Mouse (Mus musculus) forebrain, embryonic 15.5 days (tissue): ENCODE data around the gene Muc13. TPM values are rescaled to one million over a fixed set of nuclear protein-coding genes. Genes with fewer than 3 reads are reported as not detected.

Experiments used
- ATAC-seq: fragments of 200-750 bp; cut with Nextera tagmentation; replicated peaks from 2 replicates; pipeline ENCODE4 v1.8.0; 2017; ENCODE audit warnings: mild to moderate bottlenecking, moderate TSS enrichment, moderate library complexity
- H3K27ac ChIP-seq: fragments of 300-500 bp; sonication (generic); replicated peaks from 2 replicates; pipeline ENCODE4 v1.5.1; 2015; ENCODE audit warnings: mild to moderate bottlenecking, inconsistent platforms
- H3K27me3 ChIP-seq: fragments of 300-500 bp; sonication (generic); 2 replicates; pipeline ENCODE4 v1.6.1; 2015; ENCODE audit warnings: inconsistent platforms
- H3K36me3 ChIP-seq: fragments of 300-500 bp; sonication (generic); 2 replicates; pipeline ENCODE4 v1.6.1; 2015; ENCODE audit warnings: mild to moderate bottlenecking, inconsistent platforms
- H3K4me1 ChIP-seq: fragments of 300-500 bp; sonication (generic); 2 replicates; pipeline ENCODE4 v1.6.1; 2015; ENCODE audit warnings: inconsistent platforms
- H3K4me2 ChIP-seq: fragments of 300-500 bp; sonication (generic); replicated peaks from 2 replicates; pipeline ENCODE4 v1.6.1; 2015; ENCODE audit warnings: mild to moderate bottlenecking, inconsistent platforms
- H3K4me3 ChIP-seq: fragments of 300-500 bp; sonication (generic); 2 replicates; pipeline ENCODE4 v1.5.1; 2015; ENCODE audit warnings: mild to moderate bottlenecking, inconsistent platforms
- H3K9ac ChIP-seq: fragments of 300-500 bp; sonication (generic); replicated peaks from 2 replicates; pipeline ENCODE4 v1.6.1; 2015; ENCODE audit warnings: mild to moderate bottlenecking, inconsistent platforms
- H3K9me3 ChIP-seq: fragments of 300-500 bp; sonication (generic); 2 replicates; pipeline ENCODE4 v1.6.1; 2016; ENCODE audit warnings: inconsistent platforms
- WGBS: fragments of 180-500 bp; shearing (Covaris S2); methylation state at CpG from one replicate; pipeline ENCODE4 v1.1.7; 2015; ENCODE audit warnings: mixed read lengths; 5-methylcytosine and 5-hydroxymethylcytosine counted together
- polyA plus RNA-seq: library from polyadenylated mRNA; unstranded; fragments of >200 nt; fragmentation: Nextera tagmentation; extraction: Ambion mirVana; gene quantifications from 2 replicates; pipeline ENCODE4 v1.2.1, GENCODE M21; 2015

Gene Muc13
- polyA plus RNA-seq, 1 experiment from 2014 or later: not detected

DNA sequence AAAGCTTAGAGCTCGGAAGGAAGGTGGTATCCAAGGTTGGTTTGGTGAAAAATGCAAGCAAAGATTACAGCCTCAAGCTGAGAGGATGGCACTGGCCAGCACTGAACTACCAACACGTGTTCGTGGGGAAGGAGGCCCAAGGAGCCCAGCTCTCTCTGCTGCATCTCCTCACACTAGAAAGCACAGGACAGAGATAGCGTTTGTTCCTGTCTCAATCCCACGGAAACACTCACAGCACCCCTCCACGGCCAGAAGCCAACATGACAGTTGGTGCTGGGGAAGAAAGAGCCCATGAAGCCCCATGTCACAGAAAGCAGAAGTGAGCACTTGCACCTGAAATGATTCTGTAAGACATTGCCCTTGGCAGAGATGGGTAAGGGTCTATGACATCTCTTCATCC lies 37.4 kb upstream of the Muc13 start:
- H3K9ac ChIP-seq: no peak overlapping the region
- peaks cover 15% of the 10 kb centered on the region; the same call in 1 of the 2 replicates for H3K36me3 ChIP-seq
- H3K27me3 ChIP-seq: no peaks in the 10 kb centered on the region
- ATAC-seq: no peak
- H3K4me2 ChIP-seq: no peak overlapping the region
- no peaks in the 10 kb centered on the region for H3K9me3 ChIP-seq
- no peak overlapping the region for H3K27ac ChIP-seq
- WGBS: 58% methylated on average over 6 of the region's 6 CpGs
- no peaks in the 10 kb centered on the region for H3K4me1 ChIP-seq
- no peak overlapping the region for H3K4me3 ChIP-seq

DNA sequence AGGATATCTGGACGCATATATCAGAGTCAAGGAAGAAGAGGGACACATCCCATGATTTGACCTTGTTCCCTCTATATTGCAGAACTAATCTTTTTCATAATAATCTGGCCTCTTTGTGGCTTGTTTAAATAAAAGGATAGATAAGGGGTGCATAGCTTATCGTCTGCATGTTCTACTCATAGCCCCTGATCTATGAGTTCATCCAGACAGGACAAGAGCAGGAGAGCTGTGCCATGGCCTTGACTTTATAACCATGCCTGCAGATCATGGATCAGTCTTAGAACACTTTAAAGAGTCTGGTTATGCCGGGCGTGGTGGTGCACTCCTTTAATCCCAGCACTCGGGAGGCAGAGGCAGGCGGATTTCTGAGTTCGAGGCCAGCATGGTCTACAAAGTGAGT lies 34.6 kb upstream of the Muc13 start:
- Histone ChIP-seq H3K9me3 (no peaks in the 10 kb centered on the region), H3K4me1 (peaks cover 6% of the 10 kb centered on the region), H3K36me3 (peaks cover 6% of the 10 kb centered on the region; the same call in 1 of the 2 replicates), H3K27ac (no peak overlapping the region), H3K27me3 (no peaks in the 10 kb centered on the region), H3K9ac (no peak overlapping the region), H3K4me2 (no peak overlapping the region), H3K4me3 (no peak overlapping the region)
- no peak for ATAC-seq
- 93% methylated on average over 7 of the region's 7 CpGs for WGBS

DNA sequence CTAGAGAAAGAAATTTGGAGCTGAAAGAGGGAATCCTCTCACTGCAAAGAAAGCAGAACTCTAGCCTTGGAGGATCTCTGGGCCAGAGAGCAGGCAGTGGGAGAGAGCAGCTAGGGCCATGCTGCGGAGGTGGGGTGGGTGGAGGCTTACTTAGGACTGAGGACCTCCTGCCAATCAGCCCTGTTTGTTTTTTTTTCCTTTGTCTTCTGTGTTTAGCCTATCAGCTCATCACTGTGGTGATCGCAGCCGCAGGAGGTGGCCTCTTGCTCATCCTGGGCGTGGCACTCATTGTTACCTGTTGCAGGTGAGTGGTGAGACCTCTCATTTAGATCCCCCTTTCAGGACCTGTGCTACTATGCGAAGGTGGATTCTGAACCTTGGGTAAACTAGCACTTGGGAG lies 33.3 kb upstream of the Muc13 start:
- ATAC-seq: no peak
- no peak overlapping the region for H3K4me2 ChIP-seq
- no peak overlapping the region for H3K27ac ChIP-seq
- no peaks in the 10 kb centered on the region for H3K27me3 ChIP-seq
- H3K4me1 ChIP-seq: peaks cover 14% of the 10 kb centered on the region
- H3K9ac ChIP-seq: no peak overlapping the region
- H3K4me3 ChIP-seq: no peak overlapping the region
- H3K9me3 ChIP-seq: no peaks in the 10 kb centered on the region
- 46% methylated on average over 5 of the region's 5 CpGs for WGBS
- H3K36me3 ChIP-seq: peaks cover 4% of the 10 kb centered on the region; the same call in 1 of the 2 replicates

DNA sequence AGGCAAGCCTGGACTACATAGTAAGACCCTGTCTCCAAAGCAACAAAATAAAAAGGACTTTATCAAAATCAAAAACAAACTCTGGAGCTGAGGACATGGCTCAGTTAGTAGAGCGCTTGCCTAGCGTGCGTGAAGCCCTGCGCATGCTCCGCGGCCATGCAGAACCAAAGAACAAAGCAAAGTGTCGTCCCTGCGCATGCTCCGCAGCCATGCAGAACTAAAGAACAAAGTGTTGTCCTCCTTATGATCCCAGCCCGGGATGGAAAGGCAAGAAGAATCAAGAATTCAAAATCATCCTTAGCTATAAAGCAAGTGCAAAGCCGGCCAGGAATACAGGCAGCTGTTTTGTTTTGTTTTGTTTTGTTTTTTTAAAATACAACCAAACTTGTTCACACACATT lies 32.8 kb upstream of the Muc13 start:
- no peak overlapping the region for H3K4me2 ChIP-seq
- no peaks in the 10 kb centered on the region for H3K9me3 ChIP-seq
- H3K27ac ChIP-seq: no peak overlapping the region
- H3K9ac ChIP-seq: no peak overlapping the region
- H3K27me3 ChIP-seq: no peaks in the 10 kb centered on the region
- no peak for ATAC-seq
- H3K4me3 ChIP-seq: no peak overlapping the region
- WGBS: 65% methylated on average over 11 of the region's 11 CpGs
- H3K4me1 ChIP-seq: peaks cover 14% of the 10 kb centered on the region
- H3K36me3 ChIP-seq: peaks cover 4% of the 10 kb centered on the region; the same call in 1 of the 2 replicates

DNA sequence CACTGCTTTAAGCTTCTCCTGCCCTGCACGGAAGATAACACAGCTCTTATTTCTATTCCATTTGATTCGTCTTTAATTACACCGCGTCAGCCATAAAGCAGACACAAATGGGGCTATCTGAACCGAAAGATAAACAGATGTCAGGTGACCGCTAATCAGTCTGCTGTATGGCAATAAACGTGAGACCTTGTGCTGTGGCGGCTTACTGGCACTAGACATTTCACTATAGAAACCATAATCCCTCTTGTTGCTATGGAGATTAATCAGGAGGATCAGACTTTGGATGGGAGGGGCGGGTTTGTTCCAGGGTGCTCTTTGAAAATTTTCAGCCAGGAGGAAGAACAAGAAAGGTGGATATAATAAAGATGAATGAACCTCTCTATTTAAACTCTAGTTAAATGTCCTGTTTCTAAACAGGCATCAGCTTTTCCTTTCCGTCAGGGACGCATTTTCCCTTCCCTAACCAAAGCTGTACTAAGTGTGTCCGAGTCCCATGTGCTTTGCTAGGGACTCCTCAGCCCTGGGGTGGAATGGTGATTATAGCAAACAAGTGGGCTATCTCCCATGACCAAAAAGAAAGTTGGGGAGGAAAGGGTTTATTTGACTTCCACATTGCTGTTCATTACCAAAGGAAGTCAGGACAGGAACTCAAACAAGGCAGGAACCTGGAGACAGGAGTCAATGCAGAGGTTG lies 29.2 kb upstream of the Muc13 start:
- no peaks in the 10 kb centered on the region for H3K27me3 ChIP-seq
- no peak overlapping the region for H3K9ac ChIP-seq
- H3K36me3 ChIP-seq: peaks cover 4% of the 10 kb centered on the region; the same call in 1 of the 2 replicates
- peak overlapping the region; percentile 51 for H3K27ac ChIP-seq
- no peak overlapping the region for H3K4me3 ChIP-seq
- H3K4me2 ChIP-seq: peak overlapping the region; percentile 9; the same call in 1 of the 2 replicates
- peaks cover 14% of the 10 kb centered on the region for H3K4me1 ChIP-seq
- H3K9me3 ChIP-seq: no peaks in the 10 kb centered on the region
- WGBS: 9% methylated on average over 12 of the region's 12 CpGs
- ATAC-seq: peak; percentile 75

DNA sequence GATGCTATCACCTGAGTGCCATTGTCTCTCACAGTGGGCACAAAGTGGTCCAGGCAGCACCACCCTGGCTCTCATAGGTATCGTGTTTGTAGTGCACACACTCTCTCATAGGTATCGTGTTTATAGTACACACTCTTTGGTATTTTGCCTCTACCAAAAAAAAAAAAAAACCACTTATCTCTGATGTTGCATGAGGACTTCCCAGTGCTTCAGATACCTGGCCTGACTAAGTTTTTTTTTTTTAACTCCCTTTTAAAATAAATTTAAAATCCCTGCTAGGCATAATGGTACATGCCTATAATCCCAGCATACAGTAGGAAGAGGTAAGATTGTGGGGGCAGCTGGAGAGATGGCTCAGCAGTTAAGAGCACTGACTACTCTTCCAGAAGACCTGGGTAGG lies 28.4 kb upstream of the Muc13 start:
- H3K4me2 ChIP-seq: no peak overlapping the region
- no peak overlapping the region for H3K9ac ChIP-seq
- no peaks in the 10 kb centered on the region for H3K27me3 ChIP-seq
- peaks cover 4% of the 10 kb centered on the region; the same call in 1 of the 2 replicates for H3K36me3 ChIP-seq
- WGBS: 89% methylated on average over 2 of the region's 2 CpGs
- H3K4me1 ChIP-seq: peaks cover 14% of the 10 kb centered on the region
- H3K9me3 ChIP-seq: no peaks in the 10 kb centered on the region
- H3K4me3 ChIP-seq: no peak overlapping the region
- 0 out of 2 replicates have a peak overlapping the region, but pooled peaks have one; percentile 51 for H3K27ac ChIP-seq
- ATAC-seq: no peak; the same call in 1 of the 2 replicates

DNA sequence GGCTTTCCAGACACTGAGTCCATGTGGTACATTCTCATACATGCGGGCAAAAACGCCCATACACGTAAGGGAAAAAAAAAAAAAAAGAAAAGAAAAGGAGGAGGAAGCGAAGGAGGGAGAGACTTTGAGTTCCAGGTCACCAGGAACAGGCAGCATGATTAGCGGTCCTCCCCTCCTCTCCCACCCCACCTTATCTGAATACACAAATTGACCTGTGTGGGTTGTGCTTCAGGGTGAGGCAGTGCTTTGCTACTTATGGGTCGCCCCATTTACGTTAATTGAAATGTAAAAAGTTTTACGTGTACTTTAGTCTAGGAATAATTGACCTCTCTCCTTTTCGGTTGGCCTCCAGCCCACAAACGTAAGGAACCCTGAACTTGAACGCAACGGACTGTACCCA lies 27.5 kb upstream of the Muc13 start:
- Histone ChIP-seq H3K4me2 (no peak overlapping the region), H3K27me3 (no peaks in the 10 kb centered on the region), H3K27ac (no peak overlapping the region), H3K9ac (no peak overlapping the region), H3K4me1 (peaks cover 14% of the 10 kb centered on the region), H3K9me3 (no peaks in the 10 kb centered on the region), H3K4me3 (no peak overlapping the region), H3K36me3 (peaks cover 4% of the 10 kb centered on the region; the same call in 1 of the 2 replicates)
- WGBS: 85% methylated on average over 12 of the region's 12 CpGs
- ATAC-seq: no peak

DNA sequence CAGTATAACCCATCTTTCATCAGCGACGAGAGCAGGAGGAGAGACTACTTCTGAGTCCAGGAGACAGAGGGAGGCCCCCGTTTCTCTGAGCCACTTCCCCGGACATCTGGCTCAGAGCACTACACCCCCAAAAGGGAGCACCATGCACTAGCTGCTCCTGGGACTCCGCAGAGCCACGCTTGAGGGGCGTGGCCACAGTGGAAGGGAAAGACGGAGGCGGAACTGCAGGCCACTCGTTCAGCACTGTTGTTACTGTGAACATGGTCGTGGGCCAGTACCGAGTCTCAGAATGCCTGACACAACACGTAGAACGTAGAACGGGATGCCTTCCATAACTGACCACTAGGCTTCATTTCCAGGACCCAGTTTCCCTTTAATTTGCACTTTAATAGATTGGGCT lies 27.1 kb upstream of the Muc13 start:
- Histone ChIP-seq H3K27ac (no peak overlapping the region), H3K4me3 (no peak overlapping the region), H3K4me2 (no peak overlapping the region), H3K9ac (no peak overlapping the region), H3K4me1 (peaks cover 14% of the 10 kb centered on the region), H3K36me3 (peaks cover 4% of the 10 kb centered on the region; the same call in 1 of the 2 replicates), H3K9me3 (no peaks in the 10 kb centered on the region), H3K27me3 (no peaks in the 10 kb centered on the region)
- 82% methylated on average over 15 of the region's 15 CpGs for WGBS
- no peak for ATAC-seq

DNA sequence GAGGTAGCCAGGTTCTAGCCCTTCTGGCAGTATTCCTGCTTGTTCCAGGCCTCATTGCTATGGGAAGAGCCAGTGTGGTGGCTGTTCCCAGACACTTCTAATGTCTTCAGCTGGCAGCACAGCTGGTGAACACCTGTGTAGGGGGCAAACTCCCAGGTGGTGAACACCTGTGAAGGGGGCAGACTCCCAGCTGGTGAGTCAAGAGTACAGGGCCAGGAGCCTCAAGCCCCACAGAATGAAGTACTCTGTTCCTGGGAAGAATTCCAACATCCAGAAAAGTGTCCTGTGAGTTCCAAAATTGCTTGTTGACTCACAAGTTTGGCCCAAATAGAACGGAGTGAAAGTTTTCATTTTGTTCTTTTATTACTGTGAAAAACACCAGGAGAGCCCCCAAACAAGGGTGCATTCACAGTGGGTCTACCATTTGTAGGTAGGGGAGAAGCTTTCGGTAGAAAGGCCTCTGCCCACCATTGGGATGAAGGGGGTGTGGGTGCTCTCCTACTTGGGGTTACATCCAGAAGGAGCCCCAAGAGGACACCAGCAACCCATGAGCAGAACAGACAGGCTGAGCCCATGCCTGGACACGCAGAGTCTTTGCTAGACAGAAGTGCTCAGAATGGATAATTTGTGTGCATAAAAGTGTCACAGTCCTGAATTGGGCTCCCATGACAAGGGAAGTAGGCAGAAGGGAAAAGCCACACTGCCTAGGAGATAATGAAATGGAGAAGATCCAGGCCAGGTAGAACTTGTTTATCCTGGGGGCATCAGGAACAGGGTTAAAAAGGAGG lies 25.2 kb upstream of the Muc13 start:
- no peak for ATAC-seq
- Histone ChIP-seq H3K4me3 (no peak overlapping the region), H3K9ac (no peak overlapping the region), H3K27ac (no peak overlapping the region), H3K9me3 (no peaks in the 10 kb centered on the region), H3K4me1 (peaks cover 11% of the 10 kb centered on the region), H3K4me2 (no peak overlapping the region), H3K36me3 (peaks cover 4% of the 10 kb centered on the region; the same call in 1 of the 2 replicates), H3K27me3 (no peaks in the 10 kb centered on the region)
- WGBS: 88% methylated on average over 3 of the region's 3 CpGs

DNA sequence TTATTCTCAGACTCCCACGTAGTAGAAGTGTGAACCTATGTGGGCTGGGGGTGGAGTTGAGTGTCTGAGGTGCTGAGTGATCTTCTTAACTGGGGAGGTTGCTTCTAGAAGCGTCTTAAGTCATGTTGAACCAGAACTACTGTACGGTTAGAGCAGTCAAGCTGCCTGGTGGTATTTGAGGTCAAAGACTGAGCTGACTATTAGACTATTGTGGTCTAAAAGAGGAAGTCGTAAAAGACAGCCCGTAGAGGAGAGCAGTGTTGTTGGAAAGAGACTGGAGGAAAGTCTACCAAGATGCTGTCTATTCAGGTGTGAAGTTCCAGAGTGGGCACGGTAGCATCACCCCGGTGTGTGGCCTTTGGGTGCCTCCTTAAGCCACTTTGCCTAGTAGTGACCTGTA lies 24.0 kb upstream of the Muc13 start:
- Histone ChIP-seq H3K4me1 (peaks cover 1% of the 10 kb centered on the region; the same call in 1 of the 2 replicates), H3K9me3 (no peaks in the 10 kb centered on the region), H3K36me3 (peaks cover 4% of the 10 kb centered on the region; the same call in 1 of the 2 replicates), H3K4me2 (no peak overlapping the region), H3K27ac (no peak overlapping the region), H3K4me3 (no peak overlapping the region), H3K27me3 (no peaks in the 10 kb centered on the region), H3K9ac (no peak overlapping the region)
- WGBS: 93% methylated on average over 7 of the region's 7 CpGs
- no peak for ATAC-seq

DNA sequence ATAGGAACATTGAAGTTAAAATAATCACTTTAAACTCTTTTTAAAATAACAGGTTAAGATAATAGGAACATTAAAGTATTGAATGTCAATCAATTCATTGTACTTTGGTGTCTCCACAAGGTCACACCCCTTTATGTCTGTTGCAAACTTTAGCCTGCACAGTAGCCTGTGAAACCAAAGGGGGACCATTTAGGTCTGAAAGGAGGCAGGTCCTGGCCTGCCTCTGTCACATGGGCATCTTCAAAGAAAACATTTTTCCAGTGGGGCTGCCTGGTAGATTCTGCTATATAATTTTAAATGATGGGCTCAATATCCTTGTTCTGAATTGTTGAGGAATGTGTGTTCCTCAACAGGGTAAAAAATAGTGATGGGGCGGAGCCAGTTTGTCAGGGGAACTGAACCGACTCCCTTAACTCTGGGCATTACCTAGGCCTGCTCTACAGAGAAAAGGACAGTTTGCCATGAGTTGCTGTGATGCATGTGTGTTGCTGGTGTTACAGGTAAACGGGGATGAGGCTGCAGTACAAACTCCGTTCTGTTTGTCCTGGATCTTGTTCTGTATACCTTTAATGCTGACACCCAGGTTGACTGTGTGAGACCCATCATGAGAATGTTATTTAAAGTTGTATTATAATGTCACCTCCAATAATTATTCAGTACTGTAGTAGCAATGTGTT lies 22.9 kb upstream of the Muc13 start:
- no peaks in the 10 kb centered on the region for H3K9me3 ChIP-seq
- no peak overlapping the region for H3K4me2 ChIP-seq
- H3K36me3 ChIP-seq: peaks cover 4% of the 10 kb centered on the region; the same call in 1 of the 2 replicates
- H3K4me1 ChIP-seq: no peaks in the 10 kb centered on the region
- 93% methylated on average over 4 of the region's 4 CpGs for WGBS
- no peak for ATAC-seq
- H3K4me3 ChIP-seq: no peak overlapping the region
- H3K27ac ChIP-seq: no peak overlapping the region
- H3K9ac ChIP-seq: no peak overlapping the region
- H3K27me3 ChIP-seq: no peaks in the 10 kb centered on the region

DNA sequence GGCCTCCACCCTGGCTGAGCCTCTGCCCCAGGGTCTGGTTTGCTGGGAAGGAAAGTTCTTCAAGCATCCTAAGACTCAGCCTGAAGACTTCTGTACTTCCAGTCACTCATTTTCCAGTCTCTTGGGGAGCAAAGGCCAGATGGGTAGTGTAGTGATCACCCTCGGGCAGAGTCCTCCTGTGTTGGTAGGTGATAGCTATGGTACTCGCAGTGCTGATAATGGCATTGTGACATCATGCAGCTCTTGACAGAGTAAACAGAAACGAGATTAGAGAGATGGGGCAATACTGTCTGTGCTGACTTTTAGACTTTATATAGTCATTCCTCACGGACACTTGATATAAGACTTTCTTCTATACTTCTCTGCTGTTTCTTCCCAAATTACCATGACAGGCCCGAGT lies 21.0 kb upstream of the Muc13 start:
- 91% methylated on average over 5 of the region's 5 CpGs for WGBS
- H3K27ac ChIP-seq: no peak overlapping the region
- no peaks in the 10 kb centered on the region for H3K4me1 ChIP-seq
- no peaks in the 10 kb centered on the region for H3K27me3 ChIP-seq
- H3K36me3 ChIP-seq: no peaks in the 10 kb centered on the region
- no peak overlapping the region for H3K9ac ChIP-seq
- no peak for ATAC-seq
- no peak overlapping the region for H3K4me2 ChIP-seq
- no peak overlapping the region for H3K4me3 ChIP-seq
- no peaks in the 10 kb centered on the region for H3K9me3 ChIP-seq
